Mouse (Mus musculus) heart, postnatal 0 days (tissue): Measurements from ENCODE around the gene Astn2.

Experiments used
- CTCF ChIP-seq: IDR thresholded peaks from 2 replicates; pipeline ENCODE4 v1.5.1; 2016; ENCODE audit warnings: antibody characterized with exemption, control low read depth, low read depth
- EP300 ChIP-seq: IDR thresholded peaks from 2 replicates; pipeline ENCODE4 v1.6.1; 2016; ENCODE audit warnings: antibody characterized with exemption, low read depth

DNA sequence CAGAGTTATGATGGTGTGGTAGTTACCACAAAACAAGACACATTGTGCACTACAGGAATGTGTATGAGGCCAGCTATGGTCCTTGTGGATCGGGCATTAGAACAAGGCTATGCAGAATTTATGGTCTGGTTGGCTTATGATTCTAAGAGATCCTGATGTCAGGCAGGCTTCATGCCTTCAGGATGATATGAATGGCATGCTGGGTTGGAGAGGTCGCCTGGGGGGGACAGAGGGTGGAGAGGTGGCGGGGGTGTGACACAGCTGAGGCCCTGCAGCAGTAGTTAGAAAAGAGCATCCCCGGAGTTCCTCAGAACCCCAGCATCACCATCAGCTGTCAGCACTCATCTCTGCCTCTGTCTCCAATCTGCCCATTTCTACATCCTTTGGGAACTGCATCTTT is 128.3 kb downstream of the Astn2 start:
- TF ChIP-seq CTCF: no peak
- TF ChIP-seq EP300: no peak
